Mouse (Mus musculus) limb, embryonic 11.5 days (tissue): Measurements from ENCODE around the gene Rgl3. TPM values are rescaled to one million over a fixed set of nuclear protein-coding genes. Genes with fewer than 3 reads are reported as not detected.

Experiments
- ATAC-seq: fragments of 200-750 bp; cut with Nextera tagmentation; 2 replicates; pipeline ENCODE4 v1.8.0; 2017; ENCODE audit warnings: low read depth; ENCODE audit not compliant: insufficient number of reproducible peaks, low FRiP score, low TSS enrichment
- DNase-seq: peaks from one replicate; pipeline ENCODE4 v3.0.0-alpha.2; 2015; ENCODE audit warnings: low spot score
- H3K27ac ChIP-seq: fragments of 300-500 bp; sonication (generic); replicated peaks from 2 replicates; pipeline ENCODE4 v1.5.1; 2014; ENCODE audit warnings: low read depth, mild to moderate bottlenecking, low read length
- H3K27me3 ChIP-seq: fragments of 300-500 bp; sonication (generic); 2 replicates; pipeline ENCODE4 v1.6.1; 2014; ENCODE audit warnings: mild to moderate bottlenecking, low read length, mixed read lengths; ENCODE audit not compliant: control insufficient read depth, insufficient read depth
- H3K36me3 ChIP-seq: fragments of 300-500 bp; sonication (generic); 2 replicates; pipeline ENCODE4 v1.6.1; 2014; ENCODE audit warnings: mild to moderate bottlenecking, low read length, moderate library complexity, mixed read lengths; ENCODE audit not compliant: control insufficient read depth, insufficient read depth
- H3K4me1 ChIP-seq: fragments of 300-500 bp; sonication (generic); 2 replicates; pipeline ENCODE4 v1.6.1; 2014; ENCODE audit warnings: low read length, mixed read lengths; ENCODE audit not compliant: control insufficient read depth, insufficient read depth
- H3K4me2 ChIP-seq: fragments of 300-500 bp; sonication (generic); 2 replicates; pipeline ENCODE4 v1.6.1; 2014; ENCODE audit warnings: low read depth, mild to moderate bottlenecking, moderate library complexity; ENCODE audit not compliant: severe bottlenecking
- H3K4me3 ChIP-seq: fragments of 300-500 bp; sonication (generic); 2 replicates; pipeline ENCODE4 v1.5.1; 2014; ENCODE audit warnings: low read depth, low read length
- H3K9ac ChIP-seq: fragments of 300-500 bp; sonication (generic); 2 replicates; pipeline ENCODE4 v1.6.1; 2014; ENCODE audit warnings: mild to moderate bottlenecking, low read length
- H3K9me3 ChIP-seq: fragments of 300-500 bp; sonication (generic); 2 replicates; pipeline ENCODE4 v1.6.1; 2016; ENCODE audit warnings: low read length; ENCODE audit not compliant: control insufficient read depth
- WGBS: fragments of 180-500 bp; shearing (Covaris S2); extraction: QIAGEN DNeasy Blood & Tissue Kit; methylation state at CpG from one replicate; pipeline ENCODE4 v1.1.7; 2014; 5-methylcytosine and 5-hydroxymethylcytosine counted together
- polyA plus RNA-seq: library from polyadenylated mRNA; unstranded; fragments of >200 nt; fragmentation: Nextera tagmentation; extraction: Ambion mirVana; gene quantifications from 2 replicates; pipeline ENCODE4 v1.2.1, GENCODE M21; 2014

Gene Rgl3
- polyA plus RNA-seq, 1 experiment from 2014 or later = 1.6 TPM

DNA sequence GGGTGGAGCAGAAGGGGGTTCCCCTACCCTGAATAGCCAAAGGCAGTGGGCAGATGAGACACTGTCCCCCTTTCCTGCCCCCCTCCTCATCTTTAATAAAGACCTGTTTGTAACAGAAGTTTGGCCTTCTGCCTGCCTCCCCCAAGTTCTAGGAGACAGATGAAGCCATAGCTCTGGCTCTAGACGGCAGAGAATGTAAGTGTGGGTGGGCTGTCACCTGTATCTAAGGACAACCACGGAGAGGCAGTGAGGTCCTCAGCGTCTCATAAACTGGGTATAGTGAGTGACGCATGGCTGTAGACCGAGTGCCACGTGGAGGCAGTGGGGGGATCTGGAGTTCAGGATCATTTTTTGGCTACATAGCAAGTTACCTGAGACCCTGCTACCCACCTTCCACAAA, 40.5 kb downstream of the Rgl3 start:
- WGBS = 71% methylated on average over 6 of the region's 6 CpGs

DNA sequence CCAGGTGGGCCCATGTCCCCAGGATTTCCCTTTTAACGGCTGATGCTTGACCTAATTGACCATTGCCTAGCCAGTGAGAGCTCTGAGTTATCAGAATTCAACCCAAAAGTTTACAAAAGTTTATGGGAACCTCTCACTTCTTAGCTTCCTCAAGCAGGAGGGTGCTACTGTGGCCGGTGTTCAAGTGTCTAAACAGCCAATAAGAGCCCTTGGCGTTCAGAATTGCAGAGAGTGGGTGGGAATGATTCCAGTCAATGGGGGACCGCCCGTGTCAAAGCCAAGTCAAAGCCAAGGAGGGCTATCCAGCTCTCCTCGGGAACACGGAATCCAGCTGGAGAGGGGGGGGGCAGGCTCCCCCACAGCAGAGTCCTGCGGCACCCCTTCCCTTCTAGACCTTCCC, 41.1 kb downstream of the Rgl3 start:
- WGBS = 45% methylated on average over 8 of the region's 8 CpGs
- H3K9me3 ChIP-seq = no peaks in the 10 kb centered on the region
- H3K4me1 ChIP-seq = 0 out of 2 replicates have a peak, but pooled peaks cover 5% of the 10 kb centered on the region
- no peaks in the 10 kb centered on the region for H3K36me3 ChIP-seq
- no peak overlapping the region for H3K4me3 ChIP-seq
- ATAC-seq (no peak), DNase-seq (no peak)
- peaks cover 14% of the 10 kb centered on the region for H3K27me3 ChIP-seq
- H3K9ac ChIP-seq = no peak overlapping the region
- H3K27ac ChIP-seq = no peak overlapping the region
- H3K4me2 ChIP-seq = no peak overlapping the region

More for the DNA sequence above, 40.5 kb downstream of the Rgl3 start:
- DNase-seq = no peak
- Histone ChIP-seq H3K4me3 (no peak overlapping the region), H3K9me3 (no peaks in the 10 kb centered on the region), H3K9ac (no peak overlapping the region), H3K4me1 (0 out of 2 replicates have a peak, but pooled peaks cover 5% of the 10 kb centered on the region), H3K27ac (no peak overlapping the region), H3K4me2 (no peak overlapping the region), H3K36me3 (no peaks in the 10 kb centered on the region), H3K27me3 (peaks cover 11% of the 10 kb centered on the region)
- no peak for ATAC-seq

DNA sequence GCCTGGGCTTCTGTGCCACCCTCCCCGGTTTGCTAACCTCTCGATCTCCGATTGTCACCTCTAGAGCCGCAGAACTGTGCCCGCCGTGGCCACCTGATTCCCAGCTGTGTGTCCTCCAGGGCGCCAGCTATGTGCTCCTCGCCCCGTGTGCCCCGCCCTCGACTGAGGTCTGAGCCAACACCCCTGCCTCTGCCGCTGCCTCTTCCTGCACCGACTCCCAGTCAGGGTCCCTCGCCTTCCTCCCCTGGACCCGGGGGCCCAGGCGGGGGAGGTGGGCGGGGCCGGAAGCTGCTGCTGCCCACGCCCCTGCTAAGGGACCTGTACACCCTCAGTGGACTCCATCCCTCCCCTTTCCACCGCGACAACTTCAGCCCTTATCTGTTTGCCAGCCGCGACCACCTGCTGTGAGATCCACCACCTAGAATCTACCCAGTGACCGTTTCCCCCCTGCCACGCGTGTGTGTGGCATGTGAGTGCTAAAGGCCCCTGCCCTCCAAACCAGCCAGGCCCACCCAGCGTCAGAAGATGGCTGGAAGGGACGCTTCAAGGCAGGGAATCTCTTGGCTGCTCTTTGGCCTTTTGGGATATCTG, 41.6 kb downstream of the Rgl3 start:
- H3K4me2 ChIP-seq = peak overlapping the region; percentile 22
- DNase-seq (no peak), ATAC-seq (no peak)
- WGBS = 3% methylated on average over 24 of the region's 28 CpGs
- no peak overlapping the region for H3K27ac ChIP-seq
- H3K4me3 ChIP-seq = no peak overlapping the region
- H3K9ac ChIP-seq = no peak overlapping the region
- H3K4me1 ChIP-seq = 0 out of 2 replicates have a peak, but pooled peaks cover 5% of the 10 kb centered on the region
- H3K27me3 ChIP-seq = peaks cover 14% of the 10 kb centered on the region
- no peaks in the 10 kb centered on the region for H3K36me3 ChIP-seq
- no peaks in the 10 kb centered on the region for H3K9me3 ChIP-seq

DNA sequence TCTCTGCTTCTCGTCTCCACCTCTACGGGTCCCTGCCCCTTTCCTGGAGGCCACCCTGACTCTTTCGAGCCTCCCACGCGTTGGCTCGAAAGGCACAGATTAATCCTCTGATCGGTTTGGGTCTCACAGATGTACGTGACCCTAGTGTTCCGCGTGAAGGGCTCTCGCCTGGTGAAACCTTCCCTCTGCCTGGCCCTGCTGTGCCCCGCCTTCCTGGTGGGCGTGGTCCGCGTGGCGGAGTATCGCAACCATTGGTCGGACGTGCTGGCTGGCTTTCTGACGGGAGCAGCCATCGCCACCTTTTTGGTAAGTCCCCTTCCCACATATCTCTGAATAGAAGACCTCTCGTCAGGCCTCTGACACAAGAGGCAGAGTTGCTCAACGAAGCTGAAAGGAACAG, 45.0 kb downstream of the Rgl3 start:
- DNase-seq = peak; percentile 54
- Histone ChIP-seq H3K27ac (no peak overlapping the region), H3K4me3 (no peak overlapping the region), H3K9me3 (no peaks in the 10 kb centered on the region), H3K36me3 (no peaks in the 10 kb centered on the region), H3K27me3 (peaks cover 14% of the 10 kb centered on the region), H3K4me2 (no peak overlapping the region), H3K9ac (no peak overlapping the region), H3K4me1 (0 out of 2 replicates have a peak, but pooled peaks cover 5% of the 10 kb centered on the region)
- WGBS = 13% methylated on average over 23 of the region's 23 CpGs
- ATAC-seq = no peak

DNA sequence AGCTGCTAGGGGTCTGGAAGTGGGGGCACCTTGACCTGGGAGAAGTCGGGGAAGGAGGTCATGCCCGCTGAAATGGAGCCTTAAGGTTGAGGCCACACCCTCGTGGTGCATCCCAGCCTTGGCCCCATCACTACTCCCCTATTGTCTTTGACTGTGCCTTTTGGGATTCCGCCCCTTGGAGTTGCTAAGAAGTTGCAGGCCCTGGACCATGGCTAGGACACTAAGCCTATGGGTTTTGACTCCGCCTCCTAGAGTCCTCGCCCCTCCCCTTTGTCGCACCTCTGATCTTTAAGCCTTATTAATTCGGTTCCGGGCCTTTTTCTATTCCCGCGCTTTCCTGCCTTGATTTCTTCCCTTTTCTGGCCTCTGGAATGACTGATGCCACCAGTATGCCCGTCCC, 45.6 kb downstream of the Rgl3 start:
- Histone ChIP-seq H3K4me2 (no peak overlapping the region), H3K36me3 (no peaks in the 10 kb centered on the region), H3K27ac (no peak overlapping the region), H3K4me1 (0 out of 2 replicates have a peak, but pooled peaks cover 5% of the 10 kb centered on the region), H3K9me3 (no peaks in the 10 kb centered on the region), H3K9ac (no peak overlapping the region), H3K27me3 (peaks cover 14% of the 10 kb centered on the region), H3K4me3 (no peak overlapping the region)
- DNase-seq (no peak), ATAC-seq (no peak)
- WGBS = 43% methylated on average over 12 of the region's 12 CpGs

DNA sequence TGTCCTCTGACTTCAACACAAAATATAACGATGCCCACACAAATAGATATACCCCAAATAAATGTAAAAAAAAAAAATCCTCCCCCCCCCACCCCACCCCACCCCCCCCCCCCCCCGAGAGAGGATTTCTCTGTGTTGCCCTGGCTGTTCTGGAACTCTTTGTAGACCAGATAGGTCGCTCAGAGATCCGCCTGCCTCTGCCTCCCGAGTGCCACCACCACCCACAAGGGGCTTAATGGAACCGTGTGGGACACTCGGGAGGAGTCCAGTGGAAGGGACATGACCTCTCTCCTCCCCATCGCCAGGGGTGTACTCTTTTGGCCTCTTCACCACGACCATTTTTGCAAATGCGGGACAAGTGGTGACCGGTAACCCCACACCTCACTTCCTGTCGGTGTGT, 46.2 kb downstream of the Rgl3 start:
- no peak for DNase-seq
- WGBS = 74% methylated on average over 11 of the region's 12 CpGs

DNA sequence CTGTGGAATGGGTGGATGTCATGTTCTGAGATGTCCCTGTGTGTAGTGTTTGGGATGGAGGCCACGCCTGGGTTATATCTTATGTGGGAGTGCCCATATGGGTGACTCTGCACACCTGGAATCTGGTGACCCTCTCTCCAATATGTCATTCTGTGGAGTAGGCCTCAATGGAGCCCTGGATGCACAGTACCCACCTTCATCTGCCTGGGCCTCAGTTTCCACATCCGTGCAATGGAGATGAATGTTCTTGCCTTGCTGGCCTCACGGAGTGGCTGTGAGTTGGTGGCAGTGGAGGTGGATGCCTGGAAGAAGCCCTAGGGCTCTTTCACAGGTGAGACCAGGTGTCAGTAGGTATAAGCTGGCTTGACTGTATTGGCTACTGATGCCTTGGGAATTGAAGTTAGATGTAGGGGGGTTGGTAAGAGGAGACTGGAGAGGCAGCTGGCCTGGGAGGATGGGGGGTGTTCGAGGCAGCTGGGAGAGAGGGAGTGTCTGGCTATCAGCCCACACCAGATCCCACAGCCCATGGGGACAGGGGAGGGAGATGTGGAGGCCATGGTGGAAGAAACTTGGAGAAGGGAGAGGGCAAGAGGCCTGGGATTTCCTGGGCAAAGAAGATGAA, 50.9 kb downstream of the Rgl3 start:
- Histone ChIP-seq H3K27ac (no peak overlapping the region), H3K4me3 (no peak overlapping the region), H3K9me3 (no peaks in the 10 kb centered on the region), H3K36me3 (no peaks in the 10 kb centered on the region), H3K27me3 (no peaks in the 10 kb centered on the region), H3K4me2 (no peak overlapping the region), H3K4me1 (no peaks in the 10 kb centered on the region), H3K9ac (no peak overlapping the region)
- WGBS = 80% methylated on average over 4 of the region's 4 CpGs
- no peak for ATAC-seq
- DNase-seq = no peak

More for the DNA sequence above, 46.2 kb downstream of the Rgl3 start:
- no peak for ATAC-seq
- Histone ChIP-seq H3K27ac (no peak overlapping the region), H3K4me1 (0 out of 2 replicates have a peak, but pooled peaks cover 5% of the 10 kb centered on the region), H3K4me3 (no peak overlapping the region), H3K4me2 (no peak overlapping the region), H3K27me3 (peaks cover 9% of the 10 kb centered on the region), H3K9me3 (no peaks in the 10 kb centered on the region), H3K36me3 (no peaks in the 10 kb centered on the region), H3K9ac (no peak overlapping the region)

DNA sequence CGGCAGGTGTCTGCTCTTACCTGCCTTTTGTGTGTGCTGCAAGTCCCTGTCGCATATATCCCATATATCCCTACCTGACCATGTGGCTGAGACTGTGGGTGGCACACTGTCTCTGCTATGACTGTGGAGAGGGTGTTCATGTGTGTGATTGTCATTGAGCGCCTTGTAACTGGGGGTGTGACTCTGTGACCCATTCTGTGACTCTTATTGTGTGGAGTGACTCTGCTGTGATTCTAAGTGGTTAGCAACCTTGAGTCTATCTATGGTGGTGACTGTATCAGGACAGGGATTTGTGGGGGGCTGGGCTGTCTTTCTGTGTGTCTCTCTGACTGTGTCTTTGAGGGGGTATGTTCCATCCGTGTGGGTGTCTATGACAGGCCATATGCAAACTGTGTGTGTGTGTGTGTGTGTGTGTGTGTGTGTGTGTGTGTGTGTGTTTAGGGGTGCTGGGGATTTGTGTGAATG, 51.5 kb downstream of the Rgl3 start:
- Histone ChIP-seq H3K4me2 (0 out of 2 replicates have a peak overlapping the region, but pooled peaks have one; percentile 10), H3K27me3 (no peaks in the 10 kb centered on the region), H3K4me1 (no peaks in the 10 kb centered on the region), H3K9me3 (no peaks in the 10 kb centered on the region), H3K27ac (no peak overlapping the region), H3K4me3 (no peak overlapping the region), H3K36me3 (no peaks in the 10 kb centered on the region), H3K9ac (0 out of 2 replicates have a peak overlapping the region, but pooled peaks have one; percentile 30)
- no peak for DNase-seq
- WGBS = 89% methylated on average over 4 of the region's 4 CpGs
- ATAC-seq = no peak
